Mouse (Mus musculus) fat pad, adult 2 months (tissue): Measurements from ENCODE around the gene Evi5l.

Experiments used
- DNase-seq: peaks from one replicate; pipeline ENCODE4 v3.0.0-alpha.2; 2011; ENCODE audit warnings: low read depth, low spot score; ENCODE audit errors: extremely low read depth

The Evi5l gene

GRCm38 (mm10) chr8:4201321-4201720 lies 35.0 kb downstream of the Evi5l start:
- no peak for DNase-seq

- no peak for DNase-seq
Observed at GRCm38 (mm10) chr8:4205246-4206123, 39.1 kb downstream of the Evi5l start.

GRCm38 (mm10) chr8:4206182-4207015 lies 40.0 kb downstream of the Evi5l start:
- DNase-seq: no peak

GRCm38 (mm10) chr8:4207016-4207350 lies 40.6 kb downstream of the Evi5l start:
- DNase-seq: no peak

- DNase-seq: no peak
Observed at GRCm38 (mm10) chr8:4211097-4211496, 44.7 kb downstream of the Evi5l start.

GRCm38 (mm10) chr8:4212809-4213209 lies 46.4 kb downstream of the Evi5l start:
- no peak for DNase-seq

GRCm38 (mm10) chr8:4213210-4214005 lies 47.0 kb downstream of the Evi5l start:
- DNase-seq: no peak

GRCm38 (mm10) chr8:4214006-4214980 lies 47.9 kb downstream of the Evi5l start:
- DNase-seq: no peak

- no peak for DNase-seq
Observed at GRCm38 (mm10) chr8:4216296-4216695, 49.9 kb downstream of the Evi5l start.

- DNase-seq: no peak
Observed at GRCm38 (mm10) chr8:4216791-4217621, 50.6 kb downstream of the Evi5l start, which contains the start of gene Prr36. Gene Prr36 (minus strand): TSS chr8:4217459.

GRCm38 (mm10) chr8:4219617-4220016 lies 53.2 kb downstream of the Evi5l start:
- DNase-seq: no peak

- no peak for DNase-seq
Observed at GRCm38 (mm10) chr8:4222059-4222458, 55.7 kb downstream of the Evi5l start.

GRCm38 (mm10) chr8:4226323-4226722 lies 60.0 kb downstream of the Evi5l start:
- no peak for DNase-seq

- no peak for DNase-seq
Observed at GRCm38 (mm10) chr8:4226739-4227347, 60.5 kb downstream of the Evi5l start, which contains the start of gene Lrrc8e. Gene Lrrc8e (plus strand): TSS chr8:4226827.

GRCm38 (mm10) chr8:4227919-4228318 lies 61.6 kb downstream of the Evi5l start:
- no peak for DNase-seq

- no peak for DNase-seq
Observed at GRCm38 (mm10) chr8:4229784-4230183, 63.4 kb downstream of the Evi5l start.

GRCm38 (mm10) chr8:4230612-4231351 lies 64.4 kb downstream of the Evi5l start:
- DNase-seq: no peak
